Mouse (Mus musculus): Measurements from ENCODE around the gene Olfr715b.
"Not testable (repeated sequence)": the region's sequence is repeated elsewhere in the genome, so short reads cannot be mapped to it uniquely, and the experiment has no call there.

Gene Olfr715b

GRCm38 (mm10) chr7:107110269-107110668, at the start of gene Olfr715b:
Gene Olfr715b, minus strand, starts transcription at chr7:107110369.
- DNase-seq (ENCODE audit: low read depth) = not testable (repeated sequence)

- DNase-seq (ENCODE audit: low read depth) = not testable (repeated sequence)
Measured at GRCm38 (mm10) chr7:107138027-107138426, 27.9 kb upstream of the Olfr715b start, which contains the start of gene Olfr716. Gene Olfr716, plus strand, starts transcription at chr7:107138327.

- DNase-seq (ENCODE audit: low read depth) = not testable (repeated sequence)
Measured at GRCm38 (mm10) chr7:107130983-107131382, 20.8 kb upstream of the Olfr715b start, which contains the start of gene Olfr715. Gene Olfr715, minus strand, starts transcription at chr7:107131083.

- DNase-seq (ENCODE audit: low read depth) = no peak
Measured at GRCm38 (mm10) chr7:107092920-107093319, 17.2 kb downstream of the Olfr715b start, which contains the start of gene Olfr17. Gene Olfr17, plus strand, starts transcription at chr7:107093220.

GRCm38 (mm10) chr7:107070681-107071080, 39.5 kb downstream of the Olfr715b start, which contains the start of gene Olfr714:
Gene Olfr714, plus strand, starts transcription at chr7:107070981.
- DNase-seq (ENCODE audit: low read depth) = no peak

All from fibroblast of lung, adult 2 months (primary cell).